Mouse (Mus musculus) large intestine, adult 2 months (tissue): ENCODE data around the gene Vmn1r215. TPM values are rescaled to one million over a fixed set of nuclear protein-coding genes. Genes with fewer than 3 reads are reported as not detected.
"Not testable (repeated sequence)": the region's sequence is repeated elsewhere in the genome, so short reads cannot be mapped to it uniquely, and the experiment has no call there.

Source experiments
- DNase-seq: peaks from one replicate; pipeline ENCODE4 v3.0.0-alpha.2; 2012; ENCODE audit warnings: low read depth, low spot score
- WGBS: fragments of 180-500 bp; shearing (Covaris S2); methylation state at CpG from one replicate; pipeline ENCODE4 v1.1.7; 2018; 5-methylcytosine and 5-hydroxymethylcytosine counted together
- polyA plus RNA-seq: library from polyadenylated mRNA; depleted of rRNA; stranded (reverse); fragments of >200 nt; gene quantifications from 2 replicates; pipeline ENCODE4 v1.2.3, GENCODE M21; 2012; rRNA removed

Vmn1r215 gene
- polyA plus RNA-seq, result not detected in 2 replicates

GRCm38 (mm10) chr13:23067725-23068124 is at the start of gene Vmn1r215:
TSS of gene Vmn1r215 (plus strand) at chr13:23068025.
- DNase-seq, result no peak
- 84% methylated on average over 1 of the region's 1 CpGs for WGBS

- no peak for DNase-seq
Observed at GRCm38 (mm10) chr13:23018158-23018557, 49.7 kb upstream of the Vmn1r215 start.

DNA sequence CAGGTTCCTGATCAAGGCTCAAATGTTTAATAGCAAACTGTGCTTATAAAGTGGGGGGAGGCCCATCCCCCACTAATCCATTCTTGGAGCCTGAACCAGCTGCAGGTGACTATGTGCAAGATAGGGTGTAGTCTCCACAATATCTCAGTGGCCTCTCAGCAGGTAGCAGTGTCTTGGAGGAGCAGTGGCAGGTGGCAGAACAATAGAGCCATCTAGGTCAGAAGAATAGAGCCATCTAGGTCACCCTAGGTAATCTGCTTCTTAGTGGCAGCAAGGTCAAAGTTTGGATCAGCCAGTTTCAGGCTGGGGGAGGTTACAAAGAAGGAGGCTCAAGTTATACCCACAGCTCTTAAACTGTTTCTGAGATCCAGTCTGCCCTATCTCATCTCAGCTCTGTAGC is 43.0 kb upstream of the Vmn1r215 start:
- no peak for DNase-seq

DNA sequence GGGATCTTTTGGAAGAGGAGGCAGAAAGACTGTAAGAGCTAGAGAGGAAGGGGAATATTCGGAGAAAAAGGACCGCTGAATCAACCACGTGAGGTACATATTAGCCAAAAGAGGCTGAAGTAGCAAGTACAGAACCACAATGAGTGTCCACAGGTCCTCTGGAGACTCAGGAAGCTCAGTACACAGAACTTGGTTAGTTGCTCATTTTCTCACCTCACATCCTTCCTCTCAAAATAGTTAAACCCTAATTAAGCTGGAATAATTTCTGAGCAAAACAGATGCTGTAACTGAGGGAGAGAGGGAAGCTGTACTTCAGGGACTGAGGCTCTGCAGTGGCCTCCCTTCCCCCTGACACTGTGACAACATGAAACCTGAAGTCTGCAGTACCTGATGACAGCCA is 37.7 kb upstream of the Vmn1r215 start, which contains the start of gene Vmn1r214:
Vmn1r214 (plus strand) TSS at position 301 of the 400 bp plus-strand sequence.
- 83% methylated on average over 3 of the region's 3 CpGs for WGBS
- no peak for DNase-seq

DNA sequence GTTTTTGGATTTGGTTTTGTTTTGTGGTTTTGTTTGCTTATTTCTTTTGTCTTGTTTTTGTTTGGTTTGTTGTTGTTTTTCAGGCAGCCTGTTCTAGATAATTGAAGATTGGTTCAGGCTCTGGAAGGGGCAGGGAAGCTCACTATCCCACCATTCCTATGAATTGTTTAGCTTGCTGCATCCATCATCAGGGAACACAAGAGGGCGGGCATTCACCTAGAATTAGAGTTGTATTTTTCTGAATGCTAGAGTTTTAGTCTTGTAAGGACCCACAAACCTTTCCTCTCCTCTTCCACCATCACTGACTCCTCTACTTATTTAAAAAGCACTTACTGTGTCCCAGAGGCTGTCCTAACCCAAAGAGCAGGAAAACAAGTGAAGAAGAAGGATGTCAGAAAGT is 10.0 kb upstream of the Vmn1r215 start:
- WGBS, result 44% methylated on average over 1 of the region's 1 CpGs
- DNase-seq, result no peak

- DNase-seq, result no peak
- WGBS, result 34% methylated on average over 2 of the region's 2 CpGs
Observed at GRCm38 (mm10) chr13:23069312-23069711, 1.5 kb downstream of the Vmn1r215 start.

- DNase-seq, result peak; percentile 50
- 29% methylated on average over 4 of the region's 4 CpGs for WGBS
Observed at GRCm38 (mm10) chr13:23094386-23094785, 26.6 kb downstream of the Vmn1r215 start.

DNA sequence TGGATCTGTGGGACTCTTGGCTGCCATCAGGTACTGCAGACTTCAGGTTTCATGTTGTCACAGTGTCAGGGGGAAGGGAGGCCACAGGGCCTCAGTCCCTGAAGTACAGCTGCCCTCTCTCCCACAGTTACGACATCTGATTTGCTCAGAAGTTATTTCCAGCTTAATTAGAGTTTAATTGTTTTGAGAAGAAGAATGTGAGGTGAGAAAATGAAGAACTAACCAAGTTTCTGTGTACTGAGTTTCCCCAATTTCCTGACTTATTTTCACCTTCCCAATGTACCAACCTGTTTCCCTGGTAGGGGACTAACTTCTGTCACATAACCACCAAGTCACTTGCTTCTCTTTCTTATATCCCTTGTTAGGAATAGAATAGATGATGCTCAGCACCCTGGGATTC is 50.3 kb downstream of the Vmn1r215 start, which contains the start of gene Vmn1r217:
Vmn1r217 (minus strand) TSS at position 101 of the 400 bp plus-strand sequence.
- DNase-seq, result not testable (repeated sequence)
- WGBS, result 72% methylated on average over 1 of the region's 1 CpGs

GRCm38 (mm10) chr13:23120611-23121010 is 52.8 kb downstream of the Vmn1r215 start:
- WGBS, result 65% methylated on average over 2 of the region's 2 CpGs

More at GRCm38 (mm10) chr13:23120611-23121010, 52.8 kb downstream of the Vmn1r215 start:
- DNase-seq, result no peak

Other genes starting within 250 kb of the Vmn1r215 start
- not detected in 2 replicates for gene Vmn1r210, start 236.7 kb upstream of the Vmn1r215 start, polyA plus RNA-seq
- not detected in 2 replicates for gene Vmn1r211, start 210.5 kb upstream of the Vmn1r215 start, polyA plus RNA-seq
- not detected in 2 replicates for gene Vmn1r212, start 183.8 kb upstream of the Vmn1r215 start, polyA plus RNA-seq
- gene Vmn1r213, start 60.4 kb upstream of the Vmn1r215 start, polyA plus RNA-seq, result not detected in 2 replicates
- gene Vmn1r214, start 37.6 kb upstream of the Vmn1r215 start, polyA plus RNA-seq, result not detected in 2 replicates
- gene Vmn1r217, start 50.2 kb downstream of the Vmn1r215 start, polyA plus RNA-seq, result not detected in 2 replicates
- gene Vmn1r218, start 65.1 kb downstream of the Vmn1r215 start, polyA plus RNA-seq, result not detected in 2 replicates
- not detected in 2 replicates for gene Vmn1r219, start 91.3 kb downstream of the Vmn1r215 start, polyA plus RNA-seq
- gene Vmn1r220, start 120.0 kb downstream of the Vmn1r215 start, polyA plus RNA-seq, result not detected in 2 replicates
- not detected in 2 replicates for gene Vmn1r221, start 146.1 kb downstream of the Vmn1r215 start, polyA plus RNA-seq
- not detected in 2 replicates for gene Vmn1r222, start 167.9 kb downstream of the Vmn1r215 start, polyA plus RNA-seq
- not detected in 2 replicates for gene Vmn1r223, start 179.1 kb downstream of the Vmn1r215 start, polyA plus RNA-seq